Mouse (Mus musculus) ES-Bruce4 (cell line): ENCODE data around the gene Cops9. TPM values are rescaled to one million over a fixed set of nuclear protein-coding genes. Genes with fewer than 3 reads are reported as not detected.

Source experiments
- H3K27ac ChIP-seq: 2 replicates; pipeline ENCODE4 v1.5.1; 2012; ENCODE audit warnings: low read length, inconsistent platforms; ENCODE audit not compliant: insufficient read depth
- H3K27me3 ChIP-seq: 2 replicates; pipeline ENCODE4 v1.6.1; 2012; ENCODE audit warnings: mild to moderate bottlenecking, low read length, inconsistent platforms; ENCODE audit not compliant: control insufficient read depth, poor library complexity, insufficient read depth, severe bottlenecking
- H3K36me3 ChIP-seq: 2 replicates; pipeline ENCODE4 v1.6.1; 2012; ENCODE audit warnings: inconsistent platforms, mild to moderate bottlenecking, low read length, moderate library complexity; ENCODE audit not compliant: control insufficient read depth, poor library complexity, insufficient read depth, severe bottlenecking
- H3K4me1 ChIP-seq: one replicate; pipeline ENCODE4 v1.8.1; 2011; ENCODE audit warnings: low read length; ENCODE audit not compliant: control insufficient read depth, insufficient read depth
- H3K4me3 ChIP-seq: 2 replicates; pipeline ENCODE4 v1.5.1; 2011; ENCODE audit warnings: low read depth, mild to moderate bottlenecking, low read length
- H3K9ac ChIP-seq: 2 replicates; pipeline ENCODE4 v1.6.1; 2012; ENCODE audit warnings: low read depth, mild to moderate bottlenecking, inconsistent platforms; ENCODE audit not compliant: poor library complexity, severe bottlenecking
- H3K9me3 ChIP-seq: replicated peaks from 2 replicates; pipeline ENCODE4 v1.6.1; 2012; ENCODE audit warnings: mild to moderate bottlenecking, low read length, inconsistent platforms; ENCODE audit not compliant: control insufficient read depth, poor library complexity, insufficient read depth, severe bottlenecking
- CTCF ChIP-seq: IDR thresholded peaks from one replicate; pipeline ENCODE4 v1.8.1; 2011; ENCODE audit warnings: low read depth, low read length
- EP300 ChIP-seq: IDR thresholded peaks from 2 replicates; pipeline ENCODE4 v1.6.1; 2011; ENCODE audit warnings: low read depth, low read length; ENCODE audit not compliant: insufficient read depth
- POLR2A ChIP-seq: IDR thresholded peaks from one replicate; pipeline ENCODE4 v1.8.1; 2011; ENCODE audit warnings: low read length; ENCODE audit not compliant: insufficient read depth
- polyA plus RNA-seq: library from polyadenylated mRNA; stranded (reverse); fragments of >200 nt; gene quantifications from 2 replicates; pipeline ENCODE4 v1.2.4, GENCODE M21; 2011; ENCODE audit warnings: low read depth; ENCODE audit not compliant: missing spikeins, insufficient read depth, insufficient read length

The Cops9 gene
- polyA plus RNA-seq, 1 experiment = 107 TPM

- Histone ChIP-seq H3K36me3 (no peaks in the 10 kb centered on the region), H3K27me3 (no peaks in the 10 kb centered on the region), H3K4me3 (no peak within 1 kb of the TSS), H3K27ac (no peak within 1 kb of the TSS), H3K9ac (no peak within 1 kb of the TSS), H3K4me1 (no peaks in the 10 kb centered on the region), H3K9me3 (no peaks in the 10 kb centered on the region)
- TF ChIP-seq POLR2A (no peak), CTCF (peak; percentile 90), EP300 (no peak)
Measured at GRCm38 (mm10) chr1:92648673-92649072, 6.9 kb upstream of the Cops9 start, which contains the start of gene Otos. Otos (minus strand) TSS chr1:92648841.

GRCm38 (mm10) chr1:92648197-92648596, 6.4 kb upstream of the Cops9 start:
- H3K9ac ChIP-seq = no peak overlapping the region

DNA sequence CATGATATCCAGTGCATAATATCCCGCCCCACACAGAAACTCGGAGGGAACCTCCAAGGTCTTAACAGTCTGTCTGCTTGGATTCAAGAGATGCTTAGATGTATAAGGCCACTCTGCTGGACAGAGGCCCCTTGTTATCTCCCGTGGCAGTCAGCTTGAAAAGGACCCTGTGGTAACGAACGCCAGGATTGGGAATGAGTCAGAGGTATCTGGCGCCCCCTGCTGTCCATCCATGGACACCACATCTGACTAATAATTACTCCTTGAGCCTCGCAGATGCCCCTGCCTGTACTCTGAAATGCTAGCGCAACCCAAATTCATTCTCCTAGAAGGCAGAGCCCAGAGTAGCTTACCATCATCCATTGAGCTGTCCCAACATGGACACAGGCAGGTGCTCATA, 6.0 kb upstream of the Cops9 start:
- no peaks in the 10 kb centered on the region for H3K9me3 ChIP-seq
- no peaks in the 10 kb centered on the region for H3K36me3 ChIP-seq
- TF ChIP-seq EP300 (no peak), POLR2A (no peak), CTCF (peak; percentile 87)
- H3K4me1 ChIP-seq = no peaks in the 10 kb centered on the region
- no peak overlapping the region for H3K9ac ChIP-seq
- no peaks in the 10 kb centered on the region for H3K27me3 ChIP-seq
- H3K4me3 ChIP-seq = no peak overlapping the region
- no peak overlapping the region for H3K27ac ChIP-seq

More at GRCm38 (mm10) chr1:92648197-92648596, 6.4 kb upstream of the Cops9 start:
- no peaks in the 10 kb centered on the region for H3K9me3 ChIP-seq
- no peaks in the 10 kb centered on the region for H3K36me3 ChIP-seq
- no peak overlapping the region for H3K27ac ChIP-seq
- TF ChIP-seq POLR2A (no peak), EP300 (no peak), CTCF (no peak)
- no peaks in the 10 kb centered on the region for H3K4me1 ChIP-seq
- no peak overlapping the region for H3K4me3 ChIP-seq
- no peaks in the 10 kb centered on the region for H3K27me3 ChIP-seq

DNA sequence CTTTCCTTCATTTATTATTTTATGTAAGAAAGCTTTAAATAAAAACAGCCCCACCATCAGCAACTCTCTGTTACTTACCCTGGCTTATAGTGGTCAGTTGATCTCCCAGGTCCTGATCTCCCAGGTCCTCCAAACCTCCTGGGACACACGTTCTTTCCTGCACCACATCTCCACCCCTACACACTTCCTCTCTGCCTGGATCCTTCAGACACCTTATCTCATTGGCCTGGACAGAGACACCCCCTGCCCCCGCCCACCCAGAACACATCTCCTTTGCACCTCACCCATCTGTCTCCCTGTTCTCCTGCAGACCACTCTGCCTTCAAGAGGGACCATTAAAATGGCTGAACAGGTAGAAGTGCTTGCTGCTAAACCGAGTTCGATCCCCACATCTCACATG, 5.2 kb upstream of the Cops9 start:
- TF ChIP-seq EP300 = no peak
- no peak for TF ChIP-seq POLR2A
- TF ChIP-seq CTCF = no peak
- Histone ChIP-seq H3K4me1 (no peaks in the 10 kb centered on the region), H3K27me3 (no peaks in the 10 kb centered on the region), H3K4me3 (no peak overlapping the region), H3K9me3 (no peaks in the 10 kb centered on the region), H3K9ac (no peak overlapping the region), H3K36me3 (no peaks in the 10 kb centered on the region), H3K27ac (no peak overlapping the region)

GRCm38 (mm10) chr1:92646601-92647000, 4.8 kb upstream of the Cops9 start:
- Histone ChIP-seq H3K4me1 (no peaks in the 10 kb centered on the region), H3K9me3 (no peaks in the 10 kb centered on the region), H3K4me3 (no peak overlapping the region), H3K9ac (no peak overlapping the region), H3K27ac (no peak overlapping the region), H3K36me3 (no peaks in the 10 kb centered on the region), H3K27me3 (no peaks in the 10 kb centered on the region)
- no peak for TF ChIP-seq POLR2A
- TF ChIP-seq CTCF = no peak
- TF ChIP-seq EP300 = no peak

DNA sequence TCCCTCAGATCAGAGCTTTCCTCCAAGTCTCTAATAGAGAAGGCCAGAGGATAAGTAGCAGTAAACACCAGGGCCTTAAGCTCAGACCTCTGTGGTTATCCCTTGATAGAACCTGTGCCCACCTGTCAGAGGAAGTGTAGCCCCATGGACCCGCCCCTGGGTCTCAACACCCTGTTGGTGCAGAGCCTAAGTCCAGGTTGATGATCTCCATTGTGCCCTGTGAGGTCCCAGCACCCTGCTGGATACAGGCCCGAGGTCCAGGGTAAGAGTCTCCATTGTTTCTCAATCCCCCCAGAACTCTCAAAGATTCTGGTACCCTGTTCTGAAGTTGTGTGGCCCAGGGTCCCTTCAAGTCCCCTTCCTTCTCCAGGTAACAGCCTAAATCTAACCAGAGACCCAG, 4.3 kb upstream of the Cops9 start:
- Histone ChIP-seq H3K27me3 (no peaks in the 10 kb centered on the region), H3K27ac (no peak overlapping the region), H3K9ac (no peak overlapping the region), H3K4me3 (no peak overlapping the region), H3K4me1 (no peaks in the 10 kb centered on the region), H3K9me3 (no peaks in the 10 kb centered on the region), H3K36me3 (no peaks in the 10 kb centered on the region)
- TF ChIP-seq CTCF (no peak), EP300 (no peak), POLR2A (no peak)
